Mouse (Mus musculus): ENCODE results near the gene Akr1b8. TPM values are rescaled to one million over a fixed set of nuclear protein-coding genes. Genes with fewer than 3 reads are reported as not detected.
"Not testable (repeated sequence)": the region's sequence is repeated elsewhere in the genome, so short reads cannot be mapped to it uniquely, and the experiment has no call there.

The Akr1b8 gene
- polyA plus RNA-seq, 1 experiment = 2.2 TPM

GRCm38 (mm10) chr6:34364217-34365136 is 10.6 kb downstream of the Akr1b8 start:
- Histone ChIP-seq H3K4me3 (ENCODE audit: insufficient read depth, low read length) (no peak overlapping the region), H3K27ac (ENCODE audit: insufficient read depth, low read length) (no peak overlapping the region), H3K4me1 (ENCODE audit: control insufficient read depth, insufficient read depth, low read length) (no peaks in the 10 kb centered on the region)
- TF ChIP-seq POLR2A (IDR thresholded peaks at IDR 0.05; ENCODE audit: extremely low read depth, insufficient read depth, low read length) (no peak), CTCF (IDR thresholded peaks at IDR 0.05; ENCODE audit: extremely low read depth, insufficient read depth, low read length) (no peak)

GRCm38 (mm10) chr6:34367998-34368397 is 14.1 kb downstream of the Akr1b8 start:
- no peak overlapping the region for H3K4me3 ChIP-seq (ENCODE audit: insufficient read depth, low read length)
- H3K27ac ChIP-seq (ENCODE audit: insufficient read depth, low read length) = no peak overlapping the region
- TF ChIP-seq CTCF (IDR thresholded peaks at IDR 0.05; ENCODE audit: extremely low read depth, insufficient read depth, low read length) (no peak), POLR2A (IDR thresholded peaks at IDR 0.05; ENCODE audit: extremely low read depth, insufficient read depth, low read length) (no peak)
- H3K4me1 ChIP-seq (ENCODE audit: control insufficient read depth, insufficient read depth, low read length) = no peaks in the 10 kb centered on the region; the same call in 1 of the 2 replicates

GRCm38 (mm10) chr6:34370081-34370480 is 16.2 kb downstream of the Akr1b8 start:
- no peak overlapping the region for H3K27ac ChIP-seq (ENCODE audit: insufficient read depth, low read length)
- no peak overlapping the region for H3K4me3 ChIP-seq (ENCODE audit: insufficient read depth, low read length)
- no peak for TF ChIP-seq POLR2A (IDR thresholded peaks at IDR 0.05; ENCODE audit: extremely low read depth, insufficient read depth, low read length)
- TF ChIP-seq CTCF (IDR thresholded peaks at IDR 0.05; ENCODE audit: extremely low read depth, insufficient read depth, low read length) = no peak
- H3K4me1 ChIP-seq (ENCODE audit: control insufficient read depth, insufficient read depth, low read length) = no peaks in the 10 kb centered on the region; the same call in 1 of the 2 replicates

GRCm38 (mm10) chr6:34371700-34372351 is 17.9 kb downstream of the Akr1b8 start:
- Histone ChIP-seq H3K4me3 (ENCODE audit: insufficient read depth, low read length) (no peak overlapping the region), H3K27ac (ENCODE audit: insufficient read depth, low read length) (no peak overlapping the region), H3K4me1 (ENCODE audit: control insufficient read depth, insufficient read depth, low read length) (no peaks in the 10 kb centered on the region; the same call in 1 of the 2 replicates)
- TF ChIP-seq CTCF (IDR thresholded peaks at IDR 0.05; ENCODE audit: extremely low read depth, insufficient read depth, low read length) = peak; percentile 63
- TF ChIP-seq POLR2A (IDR thresholded peaks at IDR 0.05; ENCODE audit: extremely low read depth, insufficient read depth, low read length) = no peak

- no peak for TF ChIP-seq CTCF (IDR thresholded peaks at IDR 0.05; ENCODE audit: extremely low read depth, insufficient read depth, low read length)
- TF ChIP-seq POLR2A (IDR thresholded peaks at IDR 0.05; ENCODE audit: extremely low read depth, insufficient read depth, low read length) = no peak
- H3K27ac ChIP-seq (ENCODE audit: insufficient read depth, low read length) = no peak overlapping the region
- no peaks in the 10 kb centered on the region; the same call in 1 of the 2 replicates for H3K4me1 ChIP-seq (ENCODE audit: control insufficient read depth, insufficient read depth, low read length)
- H3K4me3 ChIP-seq (ENCODE audit: insufficient read depth, low read length) = no peak overlapping the region
These were observed 19.9 kb downstream of the Akr1b8 start for GRCm38 (mm10) chr6:34373841-34374240.

GRCm38 (mm10) chr6:34375888-34376287 is 22.0 kb downstream of the Akr1b8 start:
- not testable (repeated sequence) for H3K4me1 ChIP-seq (ENCODE audit: control insufficient read depth, insufficient read depth, low read length); H3K4me3 ChIP-seq (ENCODE audit: insufficient read depth, low read length); H3K27ac ChIP-seq (ENCODE audit: insufficient read depth, low read length)

GRCm38 (mm10) chr6:34383401-34383800 is 29.5 kb downstream of the Akr1b8 start:
- H3K27ac ChIP-seq (ENCODE audit: insufficient read depth, low read length) = no peak overlapping the region

GRCm38 (mm10) chr6:34384110-34384661 is 30.3 kb downstream of the Akr1b8 start, which contains the start of gene Akr1b10:
Gene Akr1b10, plus strand, starts transcription at chr6:34384218.
- peak within 1 kb of the TSS; percentile 25 for H3K4me3 ChIP-seq (ENCODE audit: insufficient read depth, low read length)
- 0 out of 2 replicates have a peak within 1 kb of the TSS, but pooled peaks have one; percentile 2 for H3K27ac ChIP-seq (ENCODE audit: insufficient read depth, low read length)
- TF ChIP-seq POLR2A (IDR thresholded peaks at IDR 0.05; ENCODE audit: extremely low read depth, insufficient read depth, low read length) (no peak), CTCF (IDR thresholded peaks at IDR 0.05; ENCODE audit: extremely low read depth, insufficient read depth, low read length) (no peak)
- H3K4me1 ChIP-seq (ENCODE audit: control insufficient read depth, insufficient read depth, low read length) = 0 out of 2 replicates have a peak, but pooled peaks cover 2% of the 10 kb centered on the region

More at GRCm38 (mm10) chr6:34383401-34383800, 29.5 kb downstream of the Akr1b8 start:
- TF ChIP-seq POLR2A (IDR thresholded peaks at IDR 0.05; ENCODE audit: extremely low read depth, insufficient read depth, low read length) (no peak), CTCF (IDR thresholded peaks at IDR 0.05; ENCODE audit: extremely low read depth, insufficient read depth, low read length) (no peak)
- no peak overlapping the region; the same call in 1 of the 2 replicates for H3K4me3 ChIP-seq (ENCODE audit: insufficient read depth, low read length)
- H3K4me1 ChIP-seq (ENCODE audit: control insufficient read depth, insufficient read depth, low read length) = 0 out of 2 replicates have a peak, but pooled peaks cover 2% of the 10 kb centered on the region

- H3K4me3 ChIP-seq (ENCODE audit: insufficient read depth, low read length) = peak overlapping the region; percentile 25
- TF ChIP-seq POLR2A (IDR thresholded peaks at IDR 0.05; ENCODE audit: extremely low read depth, insufficient read depth, low read length) (no peak), CTCF (IDR thresholded peaks at IDR 0.05; ENCODE audit: extremely low read depth, insufficient read depth, low read length) (no peak)
- H3K27ac ChIP-seq (ENCODE audit: insufficient read depth, low read length) = 0 out of 2 replicates have a peak overlapping the region, but pooled peaks have one; percentile 2
- H3K4me1 ChIP-seq (ENCODE audit: control insufficient read depth, insufficient read depth, low read length) = 0 out of 2 replicates have a peak, but pooled peaks cover 2% of the 10 kb centered on the region
These were observed 30.9 kb downstream of the Akr1b8 start for GRCm38 (mm10) chr6:34384701-34385370.
